Mouse (Mus musculus): ENCODE measurements around the gene Stx18. TPM values are rescaled to one million over a fixed set of nuclear protein-coding genes. Genes with fewer than 3 reads are reported as not detected.
A peak's percentile ranks its signal among the peaks of the same experiment; 100 is the strongest.

Gene Stx18
- polyA plus RNA-seq, 1 experiment, result 32.2 TPM

GRCm38 (mm10) chr5:38090111-38090510 lies 51.6 kb downstream of the Stx18 start:
- no peak for DNase-seq
- 92% methylated on average over 3 of the region's 3 CpGs for WGBS
- H3K27me3 ChIP-seq (replicated peaks; ENCODE audit: control insufficient read depth, insufficient read depth, low read length), result no peaks in the 10 kb centered on the region
- no peak overlapping the region for H3K27ac ChIP-seq (ENCODE audit: insufficient read depth, low read depth, low read length)
- H3K36me3 ChIP-seq (ENCODE audit: control insufficient read depth, insufficient read depth, low read length), result no peaks in the 10 kb centered on the region
- peaks cover 2% of the 10 kb centered on the region; the same call in 1 of the 2 replicates for H3K4me1 ChIP-seq (ENCODE audit: control insufficient read depth, insufficient read depth, low read length)
- H3K4me3 ChIP-seq (ENCODE audit: insufficient read depth, low read depth, low read length), result no peak overlapping the region
- TF ChIP-seq CTCF (conservative IDR thresholded peaks at IDR 0.05; ENCODE audit: insufficient read depth, insufficient read length, low read depth, low read length) (no peak), POLR2A (IDR thresholded peaks at IDR 0.05; ENCODE audit: low read depth, low read length) (no peak)

GRCm38 (mm10) chr5:38090581-38090980 lies 52.0 kb downstream of the Stx18 start:
- no peaks in the 10 kb centered on the region for H3K36me3 ChIP-seq (ENCODE audit: control insufficient read depth, insufficient read depth, low read length)
- no peak for DNase-seq
- no peaks in the 10 kb centered on the region for H3K27me3 ChIP-seq (replicated peaks; ENCODE audit: control insufficient read depth, insufficient read depth, low read length)
- H3K4me1 ChIP-seq (ENCODE audit: control insufficient read depth, insufficient read depth, low read length), result peaks cover 2% of the 10 kb centered on the region; the same call in 1 of the 2 replicates
- no peak for TF ChIP-seq POLR2A (IDR thresholded peaks at IDR 0.05; ENCODE audit: low read depth, low read length)
- no peak for TF ChIP-seq CTCF (conservative IDR thresholded peaks at IDR 0.05; ENCODE audit: insufficient read depth, insufficient read length, low read depth, low read length)
- H3K27ac ChIP-seq (ENCODE audit: insufficient read depth, low read depth, low read length), result no peak overlapping the region
- WGBS, result 83% methylated on average over 3 of the region's 3 CpGs
- no peak overlapping the region for H3K4me3 ChIP-seq (ENCODE audit: insufficient read depth, low read depth, low read length)

- TF ChIP-seq CTCF (conservative IDR thresholded peaks at IDR 0.05; ENCODE audit: insufficient read depth, insufficient read length, low read depth, low read length) (peak; percentile 42), POLR2A (IDR thresholded peaks at IDR 0.05; ENCODE audit: low read depth, low read length) (no peak)
- peak; percentile 72 for DNase-seq
- WGBS, result 67% methylated on average over 8 of the region's 8 CpGs
- Histone ChIP-seq H3K36me3 (ENCODE audit: control insufficient read depth, insufficient read depth, low read length) (no peaks in the 10 kb centered on the region), H3K27ac (ENCODE audit: insufficient read depth, low read depth, low read length) (no peak overlapping the region), H3K4me3 (ENCODE audit: insufficient read depth, low read depth, low read length) (no peak overlapping the region), H3K4me1 (ENCODE audit: control insufficient read depth, insufficient read depth, low read length) (peaks cover 2% of the 10 kb centered on the region; the same call in 1 of the 2 replicates), H3K27me3 (replicated peaks; ENCODE audit: control insufficient read depth, insufficient read depth, low read length) (no peaks in the 10 kb centered on the region)
These were observed 52.8 kb downstream of the Stx18 start for GRCm38 (mm10) chr5:38091046-38091965.

GRCm38 (mm10) chr5:38091966-38092304 lies 53.4 kb downstream of the Stx18 start:
- no peak overlapping the region for H3K4me3 ChIP-seq (ENCODE audit: insufficient read depth, low read depth, low read length)
- no peak for DNase-seq
- peaks cover 2% of the 10 kb centered on the region; the same call in 1 of the 2 replicates for H3K4me1 ChIP-seq (ENCODE audit: control insufficient read depth, insufficient read depth, low read length)
- no peaks in the 10 kb centered on the region for H3K27me3 ChIP-seq (replicated peaks; ENCODE audit: control insufficient read depth, insufficient read depth, low read length)
- H3K27ac ChIP-seq (ENCODE audit: insufficient read depth, low read depth, low read length), result no peak overlapping the region
- 55% methylated on average over 2 of the region's 2 CpGs for WGBS
- TF ChIP-seq POLR2A (IDR thresholded peaks at IDR 0.05; ENCODE audit: low read depth, low read length) (no peak), CTCF (conservative IDR thresholded peaks at IDR 0.05; ENCODE audit: insufficient read depth, insufficient read length, low read depth, low read length) (no peak)
- H3K36me3 ChIP-seq (ENCODE audit: control insufficient read depth, insufficient read depth, low read length), result no peaks in the 10 kb centered on the region

GRCm38 (mm10) chr5:38094331-38094730 lies 55.8 kb downstream of the Stx18 start:
- TF ChIP-seq POLR2A (IDR thresholded peaks at IDR 0.05; ENCODE audit: low read depth, low read length) (no peak), CTCF (conservative IDR thresholded peaks at IDR 0.05; ENCODE audit: insufficient read depth, insufficient read length, low read depth, low read length) (no peak)
- Histone ChIP-seq H3K36me3 (ENCODE audit: control insufficient read depth, insufficient read depth, low read length) (no peaks in the 10 kb centered on the region), H3K27me3 (replicated peaks; ENCODE audit: control insufficient read depth, insufficient read depth, low read length) (no peaks in the 10 kb centered on the region), H3K4me1 (ENCODE audit: control insufficient read depth, insufficient read depth, low read length) (peaks cover 2% of the 10 kb centered on the region; the same call in 1 of the 2 replicates), H3K27ac (ENCODE audit: insufficient read depth, low read depth, low read length) (no peak overlapping the region), H3K4me3 (ENCODE audit: insufficient read depth, low read depth, low read length) (no peak overlapping the region)
- 99% methylated on average over 2 of the region's 2 CpGs for WGBS
- DNase-seq, result no peak

- 76% methylated on average over 4 of the region's 4 CpGs for WGBS
- TF ChIP-seq CTCF (conservative IDR thresholded peaks at IDR 0.05; ENCODE audit: insufficient read depth, insufficient read length, low read depth, low read length), result no peak
- TF ChIP-seq POLR2A (IDR thresholded peaks at IDR 0.05; ENCODE audit: low read depth, low read length), result no peak
- peak; percentile 34 for DNase-seq
- no peaks in the 10 kb centered on the region for H3K27me3 ChIP-seq (replicated peaks; ENCODE audit: control insufficient read depth, insufficient read depth, low read length)
- H3K27ac ChIP-seq (ENCODE audit: insufficient read depth, low read depth, low read length), result no peak overlapping the region
- no peaks in the 10 kb centered on the region for H3K4me1 ChIP-seq (ENCODE audit: control insufficient read depth, insufficient read depth, low read length)
- H3K4me3 ChIP-seq (ENCODE audit: insufficient read depth, low read depth, low read length), result no peak overlapping the region
- H3K36me3 ChIP-seq (ENCODE audit: control insufficient read depth, insufficient read depth, low read length), result no peaks in the 10 kb centered on the region
These were observed 59.1 kb downstream of the Stx18 start for GRCm38 (mm10) chr5:38097501-38098093.

- 87% methylated on average over 2 of the region's 2 CpGs for WGBS
- TF ChIP-seq POLR2A (IDR thresholded peaks at IDR 0.05; ENCODE audit: low read depth, low read length) (no peak), CTCF (conservative IDR thresholded peaks at IDR 0.05; ENCODE audit: insufficient read depth, insufficient read length, low read depth, low read length) (no peak)
- Histone ChIP-seq H3K27me3 (replicated peaks; ENCODE audit: control insufficient read depth, insufficient read depth, low read length) (no peaks in the 10 kb centered on the region), H3K36me3 (ENCODE audit: control insufficient read depth, insufficient read depth, low read length) (no peaks in the 10 kb centered on the region), H3K27ac (ENCODE audit: insufficient read depth, low read depth, low read length) (no peak overlapping the region), H3K4me3 (ENCODE audit: insufficient read depth, low read depth, low read length) (no peak overlapping the region), H3K4me1 (ENCODE audit: control insufficient read depth, insufficient read depth, low read length) (no peaks in the 10 kb centered on the region)
- no peak for DNase-seq
These were observed 60.7 kb downstream of the Stx18 start for GRCm38 (mm10) chr5:38099139-38099676.
